Mouse (Mus musculus) left cerebral cortex, adult 8-10 months (tissue): ENCODE results near the gene Pak7. TPM values are rescaled to one million over a fixed set of nuclear protein-coding genes. Genes with fewer than 3 reads are reported as not detected.
A peak's percentile ranks its signal among the peaks of the same experiment; 100 is the strongest.

Experiments
- DNase-seq, 2 experiments: peaks; one replicate each; pipeline ENCODE4 v3.0.0; 2022; ENCODE audit warnings: low spot score in 2 of 2
- total RNA-seq, 4 experiments: library from RNA; stranded (reverse); gene quantifications; 2 replicates each; pipeline ENCODE4 v1.2.4; 2022

Gene Pak7
- total RNA-seq, 4 experiments from 2014 or later = 45.1 to 56.0 (median 49.3) TPM

DNA sequence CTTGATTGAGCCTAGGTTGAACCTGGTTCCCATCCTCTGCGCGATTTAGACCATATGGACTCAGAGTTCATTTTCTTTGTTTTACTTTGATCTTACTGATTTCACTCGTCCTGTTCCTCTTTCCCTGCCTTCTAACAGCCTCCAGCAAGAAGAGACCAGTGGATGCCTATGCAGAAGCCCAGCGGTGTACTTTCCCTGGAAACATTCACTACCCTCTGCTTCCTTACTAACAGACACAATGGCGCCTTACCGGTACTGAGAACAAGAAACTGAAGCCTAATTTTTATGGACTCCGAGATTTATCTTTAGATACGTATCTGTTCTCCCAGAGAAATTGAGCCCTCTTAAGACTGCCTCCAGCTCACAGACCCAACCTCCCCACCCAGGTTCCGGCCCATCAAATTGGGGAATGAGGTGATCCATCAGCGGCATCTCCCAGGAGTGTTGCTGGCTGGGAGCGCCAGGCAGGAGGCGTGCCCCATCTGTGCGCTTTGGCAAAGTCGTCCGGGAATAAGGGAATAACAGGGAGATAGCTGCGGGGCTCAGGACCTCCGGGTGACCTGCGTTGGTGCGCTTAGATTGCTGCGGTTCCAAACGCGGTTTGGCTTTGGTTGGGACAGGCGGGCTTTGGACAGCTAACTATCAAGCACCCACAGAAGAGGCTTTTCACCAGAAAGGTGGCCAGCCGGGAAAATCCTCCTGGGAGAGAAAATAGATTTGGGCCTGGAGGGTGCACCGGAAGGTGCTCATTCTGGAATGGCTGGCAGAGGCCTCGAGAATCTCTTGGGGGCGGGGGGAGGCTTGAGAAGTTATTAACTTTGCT, 336.8 kb downstream of the Pak7 start:
- peak in 1 of 2 experiments; percentile 50 for DNase-seq

DNA sequence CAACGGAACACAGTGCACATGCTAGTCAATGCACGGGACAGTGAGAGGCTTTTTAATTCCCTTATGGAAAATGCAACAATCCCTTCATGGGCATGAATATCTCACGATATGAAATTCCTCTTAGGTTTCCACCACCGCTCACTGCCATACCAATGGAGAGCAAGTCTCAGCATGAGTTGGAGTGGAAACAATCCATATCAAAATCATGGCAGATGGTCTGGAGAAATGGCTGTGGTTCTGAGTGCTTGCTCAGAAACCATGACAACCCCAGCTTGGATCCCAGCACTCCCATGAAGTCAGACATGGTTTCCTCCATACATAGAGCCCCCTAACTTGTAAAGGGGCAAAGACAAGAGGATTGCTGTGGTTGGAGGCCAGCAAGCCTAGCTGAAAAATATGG, 339.3 kb downstream of the Pak7 start:
- no peak for DNase-seq

Other genes with a start within 250 kb of the Pak7 start
- 1 to 10 TPM; 1.7 to 3.4 (median 2.5) TPM for gene Ankef1, start 113.9 kb upstream of the Pak7 start, total RNA-seq